Mouse (Mus musculus): ENCODE measurements around the gene Olfr1047.
"Not testable (repeated sequence)": the region's sequence is repeated elsewhere in the genome, so short reads cannot be mapped to it uniquely, and the experiment has no call there.

The Olfr1047 gene

GRCm38 (mm10) chr2:86231301-86231700 lies at the start of gene Olfr1047:
Gene Olfr1047 (minus strand): TSS chr2:86231401.
- no peak for DNase-seq (ENCODE audit: extremely low spot score, low read depth, low spot score)

GRCm38 (mm10) chr2:86278988-86279387 lies 47.8 kb upstream of the Olfr1047 start, which contains the start of gene Olfr1051:
Gene Olfr1051 (minus strand): TSS chr2:86279088.
- not testable (repeated sequence) for DNase-seq (ENCODE audit: extremely low spot score, low read depth, low spot score)

GRCm38 (mm10) chr2:86258228-86258627 lies 27.0 kb upstream of the Olfr1047 start, which contains the start of gene Olfr1049:
Gene Olfr1049 (minus strand): TSS chr2:86258328.
- not testable (repeated sequence) for DNase-seq (ENCODE audit: extremely low spot score, low read depth, low spot score)

- DNase-seq (ENCODE audit: extremely low spot score, low read depth, low spot score): no peak
Observed at GRCm38 (mm10) chr2:86240189-86240588, 9.0 kb upstream of the Olfr1047 start, which contains the start of gene Olfr1048. Gene Olfr1048 (minus strand): TSS chr2:86240289.

- no peak for DNase-seq (ENCODE audit: extremely low spot score, low read depth, low spot score)
Observed at GRCm38 (mm10) chr2:86219214-86219613, 12.0 kb downstream of the Olfr1047 start, which contains the start of gene Olfr1046. Gene Olfr1046 (minus strand): TSS chr2:86219314.

- DNase-seq (ENCODE audit: extremely low spot score, low read depth, low spot score): no peak
Observed at GRCm38 (mm10) chr2:86202909-86203308, 28.3 kb downstream of the Olfr1047 start, which contains the start of gene Olfr1045. Gene Olfr1045 (minus strand): TSS chr2:86203009.

GRCm38 (mm10) chr2:86195863-86196262 lies 35.3 kb downstream of the Olfr1047 start:
- no peak for DNase-seq (ENCODE audit: extremely low spot score, low read depth, low spot score)

- DNase-seq (ENCODE audit: extremely low spot score, low read depth, low spot score): no peak
Observed at GRCm38 (mm10) chr2:86185583-86185982, 45.6 kb downstream of the Olfr1047 start, which contains the start of gene Olfr52. Gene Olfr52 (minus strand): TSS chr2:86185683.

- DNase-seq (ENCODE audit: extremely low spot score, low read depth, low spot score): no peak
Observed at GRCm38 (mm10) chr2:86179950-86180349, 51.3 kb downstream of the Olfr1047 start.

GRCm38 (mm10) chr2:86177720-86178119 lies 53.5 kb downstream of the Olfr1047 start, which contains the start of gene Olfr1044:
Gene Olfr1044 (minus strand): TSS chr2:86177820.
- no peak for DNase-seq (ENCODE audit: extremely low spot score, low read depth, low spot score)

Measured in hindlimb bud, embryonic 11.5 days (tissue).